Mouse (Mus musculus): Measurements from ENCODE around the gene Usp2.

The Usp2 gene

DNA sequence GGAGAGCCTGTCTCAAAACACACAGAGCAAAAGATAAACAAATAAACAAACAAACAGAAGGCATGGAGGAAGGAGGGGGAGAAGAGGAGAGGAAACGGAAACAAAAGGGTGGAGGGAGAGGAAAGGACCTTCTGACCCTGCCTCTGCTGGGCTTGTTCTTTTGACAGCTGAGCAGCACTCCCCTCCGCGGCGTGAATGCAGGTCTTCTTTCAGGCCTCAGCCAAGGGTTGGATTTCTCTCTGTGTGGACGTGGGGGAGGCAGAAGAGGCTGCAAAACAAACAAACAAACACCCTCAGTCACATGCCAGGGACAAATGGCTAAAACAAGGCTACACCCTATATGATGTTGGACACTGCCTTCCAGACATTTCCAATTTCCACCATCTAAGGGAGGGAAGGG lies 58.2 kb downstream of the Usp2 start:
- no peak for DNase-seq (ENCODE audit: low spot score)

DNA sequence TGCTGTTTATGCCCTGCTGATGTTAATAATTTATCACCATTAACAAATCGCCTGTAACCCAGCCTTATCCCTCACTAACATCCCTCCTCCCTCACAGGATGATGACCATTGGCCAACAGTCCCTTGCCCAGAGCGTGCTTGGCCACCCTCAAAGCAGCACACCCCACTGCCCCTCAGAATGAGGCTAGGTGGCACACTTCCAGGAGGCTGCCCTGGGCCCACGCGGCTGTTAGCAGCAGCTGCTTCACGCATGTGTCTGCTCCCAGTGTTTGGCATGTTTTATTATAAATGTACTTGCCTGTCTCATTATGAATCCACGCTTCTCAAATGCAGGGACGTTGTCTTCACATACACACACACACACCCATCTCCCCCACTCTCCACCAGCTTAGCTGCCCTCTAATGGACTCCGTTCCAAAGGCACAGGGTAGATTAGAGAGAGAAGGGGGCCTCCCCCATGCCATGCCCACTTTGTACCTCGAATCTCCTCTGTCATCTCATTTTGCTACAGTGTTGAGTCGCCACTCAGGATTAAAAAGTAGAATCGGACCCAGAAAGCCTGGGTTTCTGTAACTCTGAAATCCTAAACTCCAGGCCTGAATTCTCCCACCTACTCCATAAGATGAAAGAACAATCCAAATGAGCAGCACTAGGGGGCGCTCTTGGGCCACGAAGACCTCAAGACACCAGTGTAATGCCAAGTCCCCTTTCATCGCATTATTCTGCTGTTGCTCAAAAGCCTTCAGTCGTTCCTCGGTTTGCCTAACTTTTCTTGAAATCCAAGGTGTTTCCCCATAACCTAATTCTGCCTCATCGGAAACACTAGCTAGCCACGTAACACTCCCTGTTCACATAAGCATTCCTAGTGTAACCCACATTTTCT lies 59.0 kb downstream of the Usp2 start:
- DNase-seq (ENCODE audit: low spot score) = peak; percentile 88

DNA sequence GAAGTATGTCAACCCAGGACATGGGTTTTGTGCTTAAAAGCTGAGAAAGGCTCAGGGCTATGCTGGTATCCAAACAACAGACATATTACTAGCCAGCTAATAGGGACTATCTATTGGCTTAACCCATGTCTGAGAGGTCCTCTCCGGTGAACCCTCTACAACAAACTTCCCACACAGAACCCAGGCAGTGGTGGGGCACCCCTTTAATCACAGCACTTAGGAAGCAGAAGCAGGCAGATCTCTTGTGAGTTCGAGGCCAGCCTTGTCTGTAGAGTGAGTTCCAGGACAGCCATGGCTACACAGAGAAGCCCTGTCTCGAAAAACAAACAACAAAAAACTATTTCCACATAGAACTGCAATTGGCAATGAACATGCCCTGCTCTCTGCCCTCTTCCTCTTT lies 59.9 kb downstream of the Usp2 start:
- no peak for DNase-seq (ENCODE audit: low spot score)

DNA sequence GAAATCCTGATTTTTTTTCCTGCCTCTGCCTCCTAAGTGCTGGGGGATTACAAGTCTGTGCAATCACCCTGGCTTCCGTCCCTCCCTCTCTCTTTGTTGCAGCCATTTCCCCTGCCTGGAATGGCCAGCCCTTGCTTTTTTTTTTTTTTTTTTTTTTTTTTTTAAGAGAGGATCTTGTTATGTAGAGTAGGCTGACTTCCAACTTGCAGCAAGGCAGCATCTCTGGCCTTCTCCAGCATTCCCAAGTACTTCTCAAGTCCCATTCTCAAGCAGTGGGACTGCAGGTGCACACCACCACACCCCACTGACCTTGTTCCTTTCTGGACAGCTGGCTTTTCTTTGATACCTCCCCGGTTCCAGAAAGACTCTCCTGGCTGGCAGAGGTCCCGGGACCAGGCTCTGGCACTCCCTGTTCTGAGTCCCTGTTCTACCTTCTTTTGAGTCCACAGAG lies 60.6 kb downstream of the Usp2 start:
- no peak for DNase-seq (ENCODE audit: low spot score)

DNA sequence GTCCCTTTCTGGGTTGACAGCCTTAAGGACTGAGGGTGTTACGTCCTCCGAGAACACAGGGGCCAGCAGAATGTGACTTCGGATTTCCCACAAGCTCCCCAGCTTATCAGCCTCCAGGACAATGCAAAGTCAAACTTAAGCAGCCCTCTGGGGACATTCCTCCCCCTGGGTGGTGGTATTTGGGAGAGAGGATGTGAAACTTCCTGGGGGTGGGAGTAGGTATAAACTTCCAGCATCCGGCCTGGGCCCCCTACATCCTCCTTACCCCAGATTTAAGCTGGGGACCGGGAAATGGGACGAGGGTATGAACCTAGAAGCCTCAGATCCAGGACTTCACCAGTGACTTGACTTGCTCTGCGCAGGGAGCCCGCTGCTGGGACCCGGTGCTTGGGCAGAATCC lies 62.8 kb downstream of the Usp2 start:
- peak; percentile 64 for DNase-seq (ENCODE audit: low spot score)

DNA sequence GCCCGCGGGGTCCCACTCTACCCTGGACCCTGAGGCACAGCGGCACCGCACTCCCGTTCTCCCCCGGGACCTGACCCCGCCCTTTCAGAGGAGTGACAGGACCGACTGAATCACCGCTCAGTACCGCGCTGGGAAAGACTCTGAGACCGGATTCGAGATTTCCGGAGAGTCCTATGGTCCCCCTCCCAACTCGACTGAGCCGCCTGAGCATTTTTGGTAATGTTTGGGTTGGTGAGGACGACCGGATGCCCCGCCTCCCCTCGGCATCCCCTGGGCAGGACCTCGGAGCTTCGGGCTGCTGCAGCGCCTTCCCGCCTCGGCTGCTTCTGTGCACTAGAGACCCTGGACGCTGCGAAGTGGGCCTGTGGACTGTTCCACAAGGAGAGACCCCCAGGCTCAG lies 63.2 kb downstream of the Usp2 start:
- DNase-seq (ENCODE audit: low spot score) = peak; percentile 93

DNA sequence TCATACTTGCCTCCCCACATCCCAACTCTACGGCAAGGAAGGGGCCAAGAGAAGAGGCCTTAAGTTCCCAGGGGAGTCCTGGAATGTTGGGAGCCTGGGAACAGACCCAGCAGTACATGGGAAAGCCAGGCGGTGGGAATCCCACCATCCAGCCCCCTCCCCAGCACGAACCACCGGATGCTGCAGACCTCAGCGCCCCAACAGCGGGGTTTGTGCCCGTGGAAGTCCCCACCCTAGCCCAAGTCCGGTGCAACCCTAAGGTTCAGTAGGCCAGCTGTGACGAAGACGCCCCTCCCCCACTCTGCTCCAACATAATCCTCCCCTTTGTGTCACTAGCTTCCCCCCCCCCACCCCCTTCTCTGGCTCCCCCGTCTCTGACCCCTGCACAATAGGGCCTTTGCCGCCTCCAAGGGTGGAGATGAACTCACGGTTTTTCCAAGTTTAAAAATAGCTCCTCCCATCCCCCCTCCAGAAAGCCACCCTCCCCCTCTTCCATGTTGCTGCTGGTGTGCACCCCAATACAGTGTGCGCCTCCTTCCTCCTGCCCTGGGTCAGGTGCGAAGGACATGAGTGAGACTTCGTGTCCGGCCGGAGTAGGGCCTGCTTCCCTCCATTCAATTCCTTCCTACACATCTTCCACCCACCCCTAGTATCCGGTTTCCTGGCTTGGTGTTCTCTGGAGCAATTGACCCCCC lies 63.9 kb downstream of the Usp2 start:
- no peak for DNase-seq (ENCODE audit: low spot score)

DNA sequence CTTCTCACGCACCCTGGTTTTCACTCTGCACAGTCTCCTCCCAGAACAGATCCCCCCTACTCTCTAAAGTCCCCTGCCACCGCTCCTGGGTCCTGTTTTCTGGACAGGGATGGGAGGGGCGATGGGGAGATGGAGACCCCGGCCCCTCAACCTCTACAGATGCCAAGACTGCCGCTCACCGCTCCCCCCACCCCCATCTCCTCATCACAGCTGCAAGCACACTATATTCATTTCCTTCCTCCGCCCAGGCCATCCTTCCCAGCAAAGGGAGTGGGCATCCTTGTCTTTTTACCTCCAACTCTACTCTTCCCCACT lies 64.4 kb downstream of the Usp2 start:
- no peak for DNase-seq (ENCODE audit: low spot score)

DNA sequence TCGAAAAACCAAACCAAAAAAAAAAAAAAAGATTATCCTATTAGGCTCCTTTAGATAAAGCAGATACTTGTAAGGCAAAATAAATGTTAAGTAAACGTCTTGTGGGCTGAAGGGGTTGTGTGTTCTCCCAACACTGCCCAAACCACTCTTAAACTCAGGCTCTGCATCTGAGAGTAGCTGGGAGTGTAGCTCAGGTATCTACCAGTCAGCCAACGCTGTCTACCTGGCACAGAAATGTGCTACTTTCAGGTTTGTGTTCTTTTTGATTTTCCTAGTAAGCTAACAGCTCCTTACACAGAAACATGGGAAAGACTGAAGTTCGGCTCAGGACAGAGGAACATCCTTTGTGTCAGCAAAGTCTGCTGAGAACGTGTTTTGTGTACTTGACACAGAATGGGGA lies 65.4 kb downstream of the Usp2 start:
- DNase-seq (ENCODE audit: low spot score) = no peak

DNA sequence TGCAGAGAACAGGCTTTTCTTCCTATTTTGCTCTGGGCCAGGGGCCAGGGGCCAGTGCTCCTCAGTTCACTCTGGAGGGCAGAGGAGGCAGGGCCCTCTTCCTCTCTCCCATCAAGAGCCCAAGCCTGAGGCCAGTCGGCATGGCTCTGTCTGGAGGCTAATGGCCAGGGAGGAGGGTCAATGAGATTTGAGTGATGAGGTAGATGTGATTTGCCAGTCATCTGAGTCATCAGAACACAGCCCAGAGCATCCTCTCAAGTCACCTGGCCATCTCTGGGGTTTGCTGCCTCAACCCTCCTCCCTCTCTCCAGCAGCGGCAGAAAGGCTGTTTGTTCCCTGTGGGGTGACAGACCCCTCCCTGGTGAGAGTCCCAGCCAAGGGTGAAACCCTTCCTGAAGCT lies 66.5 kb downstream of the Usp2 start:
- DNase-seq (ENCODE audit: low spot score) = no peak

DNA sequence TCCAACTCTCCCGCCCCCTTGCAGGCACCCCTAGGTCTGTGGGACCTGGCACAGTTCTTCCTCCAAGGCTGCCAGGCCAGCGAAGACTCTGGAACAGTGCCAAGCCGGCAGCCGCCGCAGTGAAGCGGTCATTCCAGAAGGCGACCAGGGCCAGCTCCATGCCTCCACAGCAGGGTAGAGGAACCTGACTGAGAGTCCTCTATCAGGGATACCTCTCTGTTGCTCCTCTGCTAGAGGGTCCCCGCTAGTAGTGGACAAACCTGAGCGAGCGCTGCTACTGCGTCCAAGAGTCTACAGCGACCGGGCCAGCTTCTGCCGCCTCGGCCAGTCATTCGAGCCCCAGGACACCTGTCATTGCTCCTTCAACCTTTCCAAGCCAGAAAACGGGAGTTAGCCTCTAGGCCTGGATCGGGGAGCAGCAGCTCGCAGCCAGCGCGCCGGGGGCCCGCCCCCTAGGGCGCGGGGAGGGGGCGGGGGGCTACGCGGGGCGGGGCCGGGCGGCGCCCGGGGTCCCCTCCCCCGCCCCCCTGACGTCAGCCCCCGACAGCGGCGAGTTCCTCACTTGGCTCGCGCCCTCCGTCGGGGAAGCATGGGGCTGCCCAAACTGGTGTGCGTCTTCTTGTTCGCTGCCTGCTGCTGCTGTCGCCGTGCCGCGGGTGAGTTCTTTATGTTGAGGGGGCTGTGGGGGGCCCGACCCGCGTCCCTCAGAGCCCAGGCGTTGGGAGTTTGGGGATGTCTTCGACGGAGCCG lies 67.5 kb downstream of the Usp2 start, which contains the start of gene Mcam:
TSS of gene Mcam (plus strand) at position 369 of the 750 bp plus-strand sequence.
- DNase-seq (ENCODE audit: low spot score) = no peak

DNA sequence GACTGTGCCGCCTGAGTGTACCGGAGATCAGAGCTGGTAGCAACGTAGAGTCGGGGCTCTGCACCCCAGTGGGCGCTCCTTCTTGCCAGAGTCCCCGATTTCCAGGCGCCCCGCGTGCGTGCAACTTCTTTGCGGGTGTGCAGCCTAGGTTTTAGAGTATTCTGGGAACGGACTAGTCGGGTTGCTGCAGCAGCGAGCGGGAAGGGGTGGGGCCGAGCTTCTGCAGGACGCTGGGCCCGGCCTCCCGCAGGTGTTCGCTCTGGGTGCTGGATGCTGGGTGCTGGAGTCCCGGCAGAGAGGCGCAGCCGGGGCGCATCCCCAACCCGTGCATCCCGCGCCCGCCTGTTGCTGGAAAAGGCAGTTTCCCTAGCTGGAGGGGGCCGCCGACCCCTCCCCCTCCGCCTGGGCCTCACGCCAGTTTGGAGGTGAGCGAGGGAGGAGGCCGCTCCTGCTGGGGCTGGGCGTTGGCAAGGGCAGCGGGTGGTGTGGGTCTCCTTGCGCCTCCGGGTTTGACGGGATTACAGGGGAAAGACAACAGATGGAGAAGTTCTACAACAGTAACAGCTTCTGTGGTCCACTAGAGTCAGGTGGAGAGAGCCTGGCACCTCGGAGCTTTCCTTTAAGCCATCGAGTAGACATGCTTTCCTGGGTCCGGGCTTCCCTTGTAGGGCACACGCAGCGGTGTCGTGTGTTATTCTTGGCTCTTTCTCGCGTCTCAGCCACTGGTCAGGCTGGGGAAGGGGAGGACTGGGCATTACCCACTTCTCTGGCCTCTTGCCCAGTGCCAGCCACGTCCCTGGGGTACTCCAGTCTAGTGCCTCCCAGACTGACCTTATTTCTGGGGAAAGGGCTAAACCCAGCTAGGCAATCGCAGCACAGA lies 68.3 kb downstream of the Usp2 start:
- DNase-seq (ENCODE audit: low spot score) = no peak

DNA sequence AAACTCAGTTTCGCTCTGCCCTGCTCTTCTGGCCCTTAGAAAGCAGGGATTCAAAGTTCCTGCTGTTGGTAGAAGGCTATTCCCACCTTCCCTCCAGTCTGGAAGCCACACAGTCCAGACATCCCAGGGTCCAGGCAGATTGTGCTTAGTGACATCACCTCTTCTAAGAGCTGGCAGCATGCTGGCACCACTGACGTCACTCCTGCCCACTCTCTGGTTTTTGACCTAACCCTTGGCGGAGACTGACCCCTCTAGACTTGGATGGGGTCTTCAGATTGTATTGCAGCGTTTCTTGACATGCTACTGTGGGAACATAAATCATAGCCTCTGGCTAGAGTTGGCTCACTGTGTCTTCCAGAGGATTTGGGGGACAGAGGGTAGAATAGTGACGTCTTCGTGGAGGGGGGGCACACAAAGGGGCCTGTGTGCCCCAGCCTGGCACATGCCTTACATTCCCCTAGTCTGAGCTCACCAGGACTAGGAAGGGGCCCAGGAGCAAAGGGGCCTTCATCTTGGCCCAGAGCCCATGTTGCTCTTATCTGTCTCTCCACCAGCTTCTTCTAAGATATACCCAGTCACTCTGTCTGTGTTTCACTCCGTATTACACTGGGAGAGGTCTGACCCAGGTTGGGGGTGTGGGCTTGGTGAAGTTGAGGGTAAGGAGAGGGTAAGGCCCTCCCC lies 69.0 kb downstream of the Usp2 start:
- no peak for DNase-seq (ENCODE audit: low spot score)

DNA sequence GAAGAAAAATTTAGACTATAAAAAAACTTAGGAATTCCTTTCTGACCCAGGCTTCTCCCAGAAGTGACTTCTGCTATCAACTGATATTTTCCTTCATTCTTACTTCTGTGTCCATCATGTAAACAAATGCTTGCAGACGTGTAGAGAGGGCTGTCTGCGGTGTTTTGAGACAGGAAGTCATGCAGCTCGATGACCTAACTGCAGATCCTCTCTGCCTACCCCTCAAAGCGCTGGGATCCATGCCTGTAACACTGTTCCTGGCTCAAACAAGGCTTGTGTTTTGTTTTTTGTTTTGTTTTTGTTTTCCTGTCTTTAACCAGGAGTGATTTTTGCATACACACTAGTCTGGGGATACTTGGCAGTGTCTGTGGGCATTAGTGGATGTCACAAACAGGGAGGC lies 71.0 kb downstream of the Usp2 start:
- DNase-seq (ENCODE audit: low spot score) = no peak

DNA sequence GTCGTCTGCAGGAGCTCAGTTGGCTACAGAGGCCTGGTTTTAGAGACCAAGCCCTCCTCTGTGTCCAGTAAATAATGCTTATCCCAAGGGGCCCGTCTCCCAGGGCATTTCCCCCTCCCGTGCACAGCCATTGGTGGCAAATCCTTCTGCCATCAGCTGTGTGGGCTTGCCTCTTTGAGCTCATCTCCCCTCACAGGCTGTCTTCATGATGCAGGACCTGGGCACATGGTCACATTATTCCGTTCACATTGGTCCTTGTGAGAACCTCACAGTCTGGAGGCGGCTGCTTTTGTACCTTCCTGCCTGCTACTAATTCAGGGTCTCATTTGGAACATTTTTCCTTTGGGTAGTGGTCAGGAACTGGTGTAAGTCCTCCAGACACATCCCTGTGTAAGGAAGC lies 75.1 kb downstream of the Usp2 start:
- no peak for DNase-seq (ENCODE audit: low spot score)

DNA sequence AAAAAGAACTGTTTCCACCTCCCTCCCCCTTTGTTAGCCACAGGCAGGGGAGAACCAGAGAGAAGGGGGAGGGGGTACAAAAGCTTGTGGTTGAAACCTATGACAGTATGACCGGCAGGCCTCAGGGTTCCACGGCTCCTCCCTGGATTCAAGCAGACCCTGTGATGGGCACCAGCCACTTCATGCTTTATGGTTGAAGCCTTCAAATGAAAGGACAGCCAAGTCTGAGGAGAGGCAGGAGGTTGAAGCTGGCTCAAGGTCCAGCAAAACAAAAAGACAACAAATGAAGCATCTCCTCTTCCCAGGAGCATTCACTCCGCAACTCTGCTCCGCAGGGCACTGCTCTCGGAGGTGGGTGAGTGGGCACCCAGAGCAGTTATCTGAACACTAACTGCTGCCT lies 76.6 kb downstream of the Usp2 start:
- no peak for DNase-seq (ENCODE audit: low spot score)

DNA sequence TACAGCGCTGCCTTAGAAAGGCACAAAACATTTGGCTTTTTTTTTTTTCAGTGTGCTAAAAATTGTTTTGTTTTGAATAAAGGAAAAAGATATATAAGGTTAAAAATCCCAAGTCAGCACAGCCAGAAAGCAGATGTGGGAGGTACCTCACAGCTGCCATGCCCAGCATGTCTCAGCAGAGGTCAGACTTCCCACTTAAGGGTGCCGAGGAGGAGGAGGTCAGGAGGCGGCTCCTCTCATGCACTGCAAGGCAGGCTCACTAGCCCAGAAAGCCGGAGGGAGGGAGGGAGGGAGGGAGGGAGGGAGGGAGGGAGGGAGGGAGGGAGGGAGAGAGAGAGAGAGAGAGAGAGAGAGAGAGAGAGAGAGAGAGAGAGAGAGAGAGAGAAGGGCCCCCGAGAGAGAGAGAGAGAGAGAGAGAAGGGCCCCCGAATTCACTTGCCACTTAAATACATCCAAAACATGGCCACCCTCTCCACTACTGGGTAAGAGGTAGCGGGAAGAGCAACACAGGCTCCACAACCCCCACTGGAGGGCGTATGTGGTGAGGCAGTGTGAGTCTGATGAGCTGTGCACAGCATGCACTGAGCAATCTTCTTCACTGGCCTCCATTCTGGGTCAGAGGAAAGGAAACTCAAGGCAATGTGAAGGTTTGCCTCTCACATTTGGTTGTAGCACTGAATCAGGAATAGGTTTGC lies 77.3 kb downstream of the Usp2 start:
- no peak for DNase-seq (ENCODE audit: low spot score)

DNA sequence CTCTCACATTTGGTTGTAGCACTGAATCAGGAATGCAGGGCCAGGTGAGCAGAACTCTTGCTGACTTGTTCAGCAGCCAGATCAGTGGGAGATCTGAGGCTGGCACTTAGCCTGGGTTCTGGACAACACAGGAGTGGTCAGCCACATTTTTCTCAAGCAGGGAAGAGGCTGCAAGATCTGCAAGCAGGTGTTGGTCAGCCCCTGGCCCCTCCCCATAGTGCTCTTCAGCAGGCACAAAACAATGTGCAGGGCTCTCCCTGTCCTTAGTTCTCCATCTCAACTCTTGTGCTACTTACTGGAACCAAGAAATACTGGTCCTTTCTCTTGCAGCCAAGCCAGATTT lies 77.9 kb downstream of the Usp2 start:
- DNase-seq (ENCODE audit: low spot score) = no peak
